Mouse (Mus musculus) natural killer cell, adult 2 months (primary cell): ENCODE measurements around the gene Ppp4r3a.

ENCODE experiments used
- DNase-seq, 2 experiments: peaks; one replicate each; pipeline ENCODE4 v3.0.0; 2022; ENCODE audit warnings: low spot score in 2 of 2

The Ppp4r3a gene

GRCm38 (mm10) chr12:101028247-101028953 lies 55.1 kb downstream of the Ppp4r3a start:
- no peak for DNase-seq

GRCm38 (mm10) chr12:101027451-101028246 lies 55.9 kb downstream of the Ppp4r3a start:
- DNase-seq: peak; percentile 79 to 88

- DNase-seq: no peak
These were observed 56.6 kb downstream of the Ppp4r3a start for GRCm38 (mm10) chr12:101026946-101027345.

GRCm38 (mm10) chr12:101026518-101026917 lies 57.0 kb downstream of the Ppp4r3a start:
- no peak for DNase-seq

- no peak for DNase-seq
These were observed 57.5 kb downstream of the Ppp4r3a start for GRCm38 (mm10) chr12:101026025-101026424.

GRCm38 (mm10) chr12:101025379-101025778 lies 58.1 kb downstream of the Ppp4r3a start:
- no peak for DNase-seq

GRCm38 (mm10) chr12:101024824-101025223 lies 58.7 kb downstream of the Ppp4r3a start:
- DNase-seq: no peak

GRCm38 (mm10) chr12:101023143-101023542 lies 60.4 kb downstream of the Ppp4r3a start:
- no peak for DNase-seq

GRCm38 (mm10) chr12:101022353-101022752 lies 61.1 kb downstream of the Ppp4r3a start:
- DNase-seq: no peak

- no peak for DNase-seq
These were observed 61.8 kb downstream of the Ppp4r3a start for GRCm38 (mm10) chr12:101021484-101022226.

GRCm38 (mm10) chr12:101020210-101021015 lies 63.1 kb downstream of the Ppp4r3a start:
- DNase-seq: no peak

GRCm38 (mm10) chr12:101019443-101019842 lies 64.1 kb downstream of the Ppp4r3a start:
- DNase-seq: no peak

- DNase-seq: no peak
These were observed 64.5 kb downstream of the Ppp4r3a start for GRCm38 (mm10) chr12:101019031-101019430.

GRCm38 (mm10) chr12:101017971-101018371 lies 65.5 kb downstream of the Ppp4r3a start:
- DNase-seq: peak; percentile 60 to 69

- no peak for DNase-seq
These were observed 67.0 kb downstream of the Ppp4r3a start for GRCm38 (mm10) chr12:101016412-101016928.

- DNase-seq: peak; percentile 74 to 76
These were observed 67.6 kb downstream of the Ppp4r3a start for GRCm38 (mm10) chr12:101015926-101016325.

GRCm38 (mm10) chr12:101015165-101015560 lies 68.3 kb downstream of the Ppp4r3a start:
- DNase-seq: no peak

GRCm38 (mm10) chr12:101014549-101015164 lies 68.8 kb downstream of the Ppp4r3a start:
- DNase-seq: no peak

- DNase-seq: peak in 1 of 2 experiments; percentile 50
These were observed 69.8 kb downstream of the Ppp4r3a start for GRCm38 (mm10) chr12:101013668-101014067.

- DNase-seq: no peak
These were observed 70.3 kb downstream of the Ppp4r3a start for GRCm38 (mm10) chr12:101013078-101013665.
